Mouse (Mus musculus) intestine, embryonic 16.5 days (tissue): ENCODE data around the gene Ccpg1. TPM values are rescaled to one million over a fixed set of nuclear protein-coding genes. Genes with fewer than 3 reads are reported as not detected.

Source experiments
- ATAC-seq: fragments of 200-750 bp; cut with Nextera tagmentation; 2 replicates; pipeline ENCODE4 v1.8.0; 2017; ENCODE audit warnings: moderate TSS enrichment, moderate library complexity
- H3K27ac ChIP-seq: fragments of 300-500 bp; sonication (generic); 2 replicates; pipeline ENCODE4 v1.5.1; 2014; ENCODE audit warnings: mild to moderate bottlenecking, low read length
- H3K27me3 ChIP-seq: fragments of 300-500 bp; sonication (generic); replicated peaks from 2 replicates; pipeline ENCODE4 v1.6.1; 2014; ENCODE audit warnings: low read length, control low read depth, mixed read lengths; ENCODE audit not compliant: control insufficient read depth, insufficient read depth
- H3K36me3 ChIP-seq: fragments of 300-500 bp; sonication (generic); 2 replicates; pipeline ENCODE4 v1.6.1; 2014; ENCODE audit warnings: low read length, control low read depth; ENCODE audit not compliant: control insufficient read depth, insufficient read depth
- H3K4me1 ChIP-seq: fragments of 300-500 bp; sonication (generic); 2 replicates; pipeline ENCODE4 v1.6.1; 2014; ENCODE audit warnings: low read length, control low read depth, mixed read lengths; ENCODE audit not compliant: control insufficient read depth, insufficient read depth
- H3K4me2 ChIP-seq: fragments of 300-500 bp; sonication (generic); 2 replicates; pipeline ENCODE4 v1.6.1; 2014; ENCODE audit warnings: low read depth, low read length, control low read depth
- H3K4me3 ChIP-seq: fragments of 300-500 bp; sonication (generic); 2 replicates; pipeline ENCODE4 v1.5.1; 2014; ENCODE audit warnings: mild to moderate bottlenecking, low read length
- H3K9ac ChIP-seq: fragments of 300-500 bp; sonication (generic); 2 replicates; pipeline ENCODE4 v1.6.1; 2014; ENCODE audit warnings: low read depth, low read length
- H3K9me3 ChIP-seq: fragments of 300-500 bp; sonication (generic); 2 replicates; pipeline ENCODE4 v1.6.1; 2016; ENCODE audit warnings: low read length, control low read depth; ENCODE audit not compliant: control insufficient read depth
- WGBS: fragments of 180-500 bp; shearing (Covaris S2); extraction: QIAGEN DNeasy Blood & Tissue Kit; methylation state at CpG from one replicate; pipeline ENCODE4 v1.1.7; 2014; 5-methylcytosine and 5-hydroxymethylcytosine counted together
- polyA plus RNA-seq: library from polyadenylated mRNA; unstranded; fragments of >200 nt; fragmentation: Nextera tagmentation; extraction: Ambion mirVana; gene quantifications from 2 replicates; pipeline ENCODE4 v1.2.1, GENCODE M21; 2015

Gene Ccpg1
- polyA plus RNA-seq, 1 experiment from 2014 or later: 23.5 TPM

DNA sequence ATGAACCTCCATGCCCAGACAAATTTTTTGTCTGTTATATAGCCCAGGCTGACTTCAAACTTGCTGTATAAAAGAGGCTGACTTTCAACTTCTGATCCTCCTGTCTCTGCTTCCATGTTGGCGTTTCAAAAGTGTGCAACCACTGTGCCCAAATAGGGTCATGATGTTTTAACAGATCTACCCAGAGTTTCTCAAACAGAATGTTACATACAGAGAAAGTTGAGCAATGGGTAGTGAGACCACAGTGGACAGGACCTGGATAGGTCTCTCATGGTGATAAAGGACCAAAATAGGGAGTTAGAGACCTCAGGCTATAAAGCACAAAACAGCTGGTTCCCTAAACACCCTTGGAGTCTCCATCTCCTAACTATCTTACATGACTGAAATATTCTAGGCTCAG, 45.2 kb downstream of the Ccpg1 start:
- no peaks in the 10 kb centered on the region for H3K9me3 ChIP-seq
- no peak overlapping the region for H3K27ac ChIP-seq
- no peak overlapping the region for H3K9ac ChIP-seq
- 85% methylated on average over 1 of the region's 1 CpGs for WGBS
- no peak for ATAC-seq
- no peaks in the 10 kb centered on the region for H3K27me3 ChIP-seq
- H3K4me1 ChIP-seq: no peaks in the 10 kb centered on the region
- H3K4me3 ChIP-seq: no peak overlapping the region
- 0 out of 2 replicates have a peak, but pooled peaks cover 3% of the 10 kb centered on the region for H3K36me3 ChIP-seq
- H3K4me2 ChIP-seq: no peak overlapping the region

DNA sequence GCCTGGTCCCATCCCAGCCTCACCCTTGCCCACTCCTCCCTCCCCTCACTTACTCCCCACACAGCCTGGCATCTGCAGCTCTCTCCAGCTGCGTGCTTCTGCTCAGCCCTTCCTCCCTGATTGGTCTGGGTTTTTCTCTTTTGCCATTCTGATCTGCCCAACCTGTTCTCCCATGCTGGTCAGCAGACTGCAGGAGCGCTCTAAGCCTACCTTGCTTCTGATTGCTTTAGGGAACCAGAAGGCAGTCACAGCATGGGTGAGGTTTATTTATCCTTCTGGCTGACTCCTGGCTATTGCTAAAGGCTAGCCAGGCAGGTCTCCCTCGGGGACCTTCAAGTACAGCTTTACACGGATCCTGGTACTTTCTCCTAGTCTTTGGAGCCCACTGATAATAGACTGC, 46.2 kb downstream of the Ccpg1 start:
- no peak overlapping the region for H3K9ac ChIP-seq
- H3K36me3 ChIP-seq: 0 out of 2 replicates have a peak, but pooled peaks cover 3% of the 10 kb centered on the region
- no peaks in the 10 kb centered on the region for H3K27me3 ChIP-seq
- no peak overlapping the region for H3K4me2 ChIP-seq
- 76% methylated on average over 4 of the region's 4 CpGs for WGBS
- H3K4me1 ChIP-seq: no peaks in the 10 kb centered on the region
- no peak for ATAC-seq
- H3K27ac ChIP-seq: no peak overlapping the region
- H3K4me3 ChIP-seq: no peak overlapping the region
- H3K9me3 ChIP-seq: no peaks in the 10 kb centered on the region

GRCm38 (mm10) chr9:73033406-73033805, 48.2 kb downstream of the Ccpg1 start:
- no peaks in the 10 kb centered on the region for H3K4me1 ChIP-seq
- ATAC-seq: no peak
- H3K27ac ChIP-seq: no peak overlapping the region
- no peaks in the 10 kb centered on the region for H3K9me3 ChIP-seq
- no peak overlapping the region for H3K4me2 ChIP-seq
- H3K36me3 ChIP-seq: 0 out of 2 replicates have a peak, but pooled peaks cover 3% of the 10 kb centered on the region
- 91% methylated on average over 1 of the region's 1 CpGs for WGBS
- H3K9ac ChIP-seq: no peak overlapping the region
- H3K4me3 ChIP-seq: no peak overlapping the region
- no peaks in the 10 kb centered on the region for H3K27me3 ChIP-seq

GRCm38 (mm10) chr9:73039222-73039945, 54.2 kb downstream of the Ccpg1 start:
- under 1% methylated on average over 49 of the region's 49 CpGs for WGBS

GRCm38 (mm10) chr9:73040080-73040479, 54.9 kb downstream of the Ccpg1 start, which contains the start of gene Pigb:
Pigb (minus strand) TSS chr9:73040378.
- Histone ChIP-seq H3K4me1 (peaks cover 13% of the 10 kb centered on the region; the same call in 1 of the 2 replicates), H3K36me3 (no peaks in the 10 kb centered on the region), H3K27ac (peak within 1 kb of the TSS; percentile 77), H3K27me3 (no peaks in the 10 kb centered on the region), H3K4me2 (peak within 1 kb of the TSS; percentile 79), H3K4me3 (peak within 1 kb of the TSS; percentile 92), H3K9ac (peak within 1 kb of the TSS; percentile 90), H3K9me3 (no peaks in the 10 kb centered on the region)
- ATAC-seq: no peak
- WGBS: 29% methylated on average over 6 of the region's 6 CpGs

More at GRCm38 (mm10) chr9:73039222-73039945, 54.2 kb downstream of the Ccpg1 start:
- Histone ChIP-seq H3K4me2 (peak overlapping the region; percentile 79), H3K9me3 (no peaks in the 10 kb centered on the region), H3K4me1 (peaks cover 11% of the 10 kb centered on the region; the same call in 1 of the 2 replicates), H3K36me3 (no peaks in the 10 kb centered on the region), H3K4me3 (peak overlapping the region; percentile 92), H3K9ac (peak overlapping the region; percentile 90), H3K27me3 (no peaks in the 10 kb centered on the region), H3K27ac (peak overlapping the region; percentile 77)
- peak; percentile 91 for ATAC-seq

GRCm38 (mm10) chr9:73044146-73045079, 59.2 kb downstream of the Ccpg1 start, which contains the start of gene Rab27a:
Rab27a (plus strand) TSS chr9:73044854.
- 1% methylated on average over 41 of the region's 41 CpGs for WGBS
- Histone ChIP-seq H3K27me3 (no peaks in the 10 kb centered on the region), H3K27ac (peak within 1 kb of the TSS; percentile 55; the same call in 1 of the 2 replicates), H3K4me1 (peaks cover 13% of the 10 kb centered on the region; the same call in 1 of the 2 replicates), H3K9ac (peak within 1 kb of the TSS; percentile 75), H3K9me3 (no peaks in the 10 kb centered on the region), H3K4me2 (peak within 1 kb of the TSS; percentile 89), H3K4me3 (peak within 1 kb of the TSS; percentile 61), H3K36me3 (no peaks in the 10 kb centered on the region)
- peak; percentile 74 for ATAC-seq

- 13% methylated on average over 7 of the region's 7 CpGs for WGBS
- H3K9me3 ChIP-seq: no peaks in the 10 kb centered on the region
- H3K4me1 ChIP-seq: peaks cover 11% of the 10 kb centered on the region; the same call in 1 of the 2 replicates
- H3K4me3 ChIP-seq: peak overlapping the region; percentile 61
- H3K9ac ChIP-seq: peak overlapping the region; percentile 75
- ATAC-seq: no peak
- H3K4me2 ChIP-seq: peak overlapping the region; percentile 89
- H3K27ac ChIP-seq: no peak overlapping the region
- no peaks in the 10 kb centered on the region for H3K27me3 ChIP-seq
- H3K36me3 ChIP-seq: no peaks in the 10 kb centered on the region
These were observed 60.0 kb downstream of the Ccpg1 start for GRCm38 (mm10) chr9:73045204-73045603.

DNA sequence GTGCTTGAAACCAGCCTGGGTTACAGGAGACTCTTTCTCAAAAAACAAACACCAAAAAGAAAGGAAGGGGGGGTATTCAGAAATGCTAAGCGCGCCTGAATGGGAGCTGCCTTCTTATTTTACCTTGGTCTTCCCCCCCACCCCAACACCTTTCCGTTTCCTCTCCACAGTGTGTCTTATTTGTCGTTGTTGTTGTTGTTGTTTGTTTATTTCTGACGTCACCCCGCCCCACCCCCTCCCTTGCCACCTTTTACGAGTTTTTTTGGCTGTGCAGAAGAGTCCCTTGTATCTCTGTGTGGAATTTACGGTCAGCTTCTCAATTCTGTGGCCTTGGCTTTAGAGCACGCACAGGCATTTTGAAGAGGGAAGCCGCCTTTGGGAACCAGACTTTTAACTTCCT, 60.5 kb downstream of the Ccpg1 start:
- Histone ChIP-seq H3K27ac (no peak overlapping the region), H3K9me3 (no peaks in the 10 kb centered on the region), H3K9ac (peak overlapping the region; percentile 75; the same call in 1 of the 2 replicates), H3K4me2 (peak overlapping the region; percentile 89), H3K4me3 (peak overlapping the region; percentile 61), H3K36me3 (no peaks in the 10 kb centered on the region), H3K4me1 (0 out of 2 replicates have a peak, but pooled peaks cover 7% of the 10 kb centered on the region), H3K27me3 (no peaks in the 10 kb centered on the region)
- WGBS: 71% methylated on average over 10 of the region's 10 CpGs
- ATAC-seq: no peak

DNA sequence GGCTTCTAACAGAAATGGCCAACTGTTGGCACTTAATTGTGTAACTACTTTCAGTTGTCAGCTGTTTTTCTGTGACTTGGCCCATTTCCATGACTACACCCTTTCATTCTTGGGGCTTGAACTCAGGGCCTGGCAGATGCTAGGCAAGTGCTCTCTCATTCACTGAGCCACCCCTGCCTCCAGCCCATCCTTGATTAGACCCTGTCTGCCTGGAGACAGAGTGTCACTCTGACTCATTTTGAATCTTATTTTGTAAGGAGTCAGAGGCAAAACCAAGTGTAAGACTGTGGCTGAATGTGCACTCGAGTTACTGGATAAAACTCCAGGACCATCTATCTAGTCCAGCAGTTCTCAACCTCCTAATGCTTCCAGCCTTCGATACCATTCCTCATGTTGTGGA, 62.7 kb downstream of the Ccpg1 start:
- no peaks in the 10 kb centered on the region for H3K36me3 ChIP-seq
- H3K4me3 ChIP-seq: no peak overlapping the region
- WGBS: 89% methylated on average over 2 of the region's 2 CpGs
- no peaks in the 10 kb centered on the region for H3K27me3 ChIP-seq
- H3K4me1 ChIP-seq: 0 out of 2 replicates have a peak, but pooled peaks cover 7% of the 10 kb centered on the region
- no peak overlapping the region for H3K4me2 ChIP-seq
- H3K9me3 ChIP-seq: no peaks in the 10 kb centered on the region
- ATAC-seq: no peak
- no peak overlapping the region for H3K9ac ChIP-seq
- no peak overlapping the region for H3K27ac ChIP-seq
